ENCODE assay signal across 8 mouse cellular contexts in the genomic region with DNA sequence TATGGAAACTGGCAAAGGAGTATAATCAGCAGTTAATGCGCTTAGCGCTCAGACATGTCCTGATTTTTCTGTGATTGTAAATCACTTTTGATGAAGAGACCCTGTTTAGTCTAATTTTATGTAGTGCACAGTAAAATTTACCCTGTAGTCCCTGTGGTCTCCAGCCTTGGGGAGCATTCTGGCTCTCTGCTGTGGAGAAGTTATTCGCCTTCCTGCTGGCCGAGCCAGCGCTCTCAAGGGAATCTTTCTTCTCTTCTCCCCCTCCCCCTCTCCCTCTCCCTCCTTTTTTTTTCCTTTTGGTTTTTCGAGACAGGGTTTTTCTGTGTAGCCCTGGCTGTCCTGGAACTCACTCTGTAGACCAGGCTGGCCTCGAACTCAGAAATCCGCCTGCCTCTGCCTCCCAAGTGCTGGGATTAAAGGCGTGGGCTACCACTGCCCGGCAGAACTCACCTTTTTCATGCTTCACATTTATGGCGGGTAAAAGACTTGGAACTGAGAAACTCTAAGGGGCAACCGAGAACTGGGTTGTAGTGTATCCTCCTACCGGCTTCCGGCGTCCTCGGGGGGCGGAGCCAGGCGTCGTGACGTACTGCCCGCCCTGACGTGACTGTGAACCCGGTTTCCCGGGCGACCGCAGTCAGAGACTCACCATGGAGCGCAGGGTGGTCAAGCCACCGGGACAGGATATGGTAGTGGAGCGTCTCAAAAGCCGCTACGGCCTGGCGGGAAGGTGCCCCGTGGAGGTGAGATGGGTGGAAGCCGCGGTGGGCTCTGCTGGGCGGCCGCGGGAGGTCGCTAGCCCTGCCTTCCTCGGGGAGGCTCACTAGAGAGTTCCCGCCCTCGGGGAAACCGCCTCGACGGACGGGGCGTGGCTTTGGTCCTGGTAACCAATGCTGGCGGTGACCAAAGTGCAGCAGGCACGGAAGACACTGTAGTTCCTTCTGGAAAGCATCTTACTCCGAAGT. TPM values are rescaled to one million over a fixed set of nuclear protein-coding genes. Genes with fewer than 3 reads are reported as not detected.
DNase-seq lines count a peak whose midpoint lies in the region; ATAC-seq and TF ChIP-seq lines count a peak whose summit lies in the region.

A gene (plus strand): TSS at position 629 of the 965 bp plus-strand sequence.

- H3K4me2 ChIP-seq in forebrain, embryonic 15.5 days (replicated peaks): peak within 1 kb of the TSS; percentile 57

- H3K36me3 ChIP-seq in forebrain, embryonic 15.5 days: peaks cover 22% of the 10 kb centered on the region

- intact Hi-C loops in heart, postnatal 25 days (cut with DNase I): loop anchor here (5.0 kb wide), 1 partner anchor 50 kb away; a partner anchor contains a TSS

- H3K27me3 ChIP-seq in forebrain, embryonic 15.5 days: no peaks in the 10 kb centered on the region

- H3K27ac ChIP-seq in forebrain, embryonic 15.5 days (replicated peaks): peak within 1 kb of the TSS; percentile 79

- ATAC-seq in forebrain, embryonic 15.5 days (replicated peaks): peak; percentile 99
- peak; percentile 95 for ATAC-seq in neutrophil, adult 5-6 weeks (ENCODE audit: extremely low read depth, insufficient number of reproducible peaks, low FRiP score, poor library complexity, severe bottlenecking)

- TF ChIP-seq POLR2A in lung, adult 2 months (IDR thresholded peaks at IDR 0.05; ENCODE audit: borderline replicate concordance, extremely low read depth, low read depth, low read length): no peak; the same call in 1 of the 2 replicates

- H3K9ac ChIP-seq in forebrain, embryonic 15.5 days (replicated peaks): peak within 1 kb of the TSS; percentile 50

- TF ChIP-seq CTCF in lung, adult 2 months (IDR thresholded peaks at IDR 0.05; ENCODE audit: insufficient read depth, low read length): no peak

- peak; percentile 89 for DNase-seq in ES-CJ7 (ENCODE audit: low read depth, low spot score)
- DNase-seq in cerebellum, adult 11 months: peak; percentile 75
- DNase-seq in heart, postnatal 25 days (ENCODE audit: low spot score): peak; percentile 87
- peak; percentile 88 to 94 for DNase-seq in layer of hippocampus, adult 18-20 months (ENCODE audit: low spot score in 2 of 2)
- peak; percentile 97 for DNase-seq in lung, adult 2 months
- DNase-seq in thymus, adult 18-20 months: peak; percentile 89 to 91

- H3K9me3 ChIP-seq in forebrain, embryonic 15.5 days: no peaks in the 10 kb centered on the region

- 1% methylated on average over 50 of the region's 50 CpGs for WGBS in forebrain, embryonic 15.5 days
- WGBS in lung, adult 2 months: 1% methylated on average over 50 of the region's 50 CpGs

- H3K4me3 ChIP-seq in forebrain, embryonic 15.5 days: peak within 1 kb of the TSS; percentile 58
- peak within 1 kb of the TSS; percentile 99 for H3K4me3 ChIP-seq in lung, adult 2 months (replicated peaks; ENCODE audit: extremely low read depth, low read depth, low read length)

- peaks cover 16% of the 10 kb centered on the region for H3K4me1 ChIP-seq in forebrain, embryonic 15.5 days
- H3K4me1 ChIP-seq in lung, adult 2 months (ENCODE audit: control insufficient read depth, insufficient read depth, low read length): peaks cover 2% of the 10 kb centered on the region; the same call in 1 of the 2 replicates

RNA-seq across cellular contexts. Expression of the gene that starts here (rescaled TPM):
- 11.3 and 12.1 TPM in 2 replicates for polyA plus RNA-seq in forebrain, embryonic 15.5 days (2015; fragmentation: Nextera tagmentation; extraction: Ambion mirVana)
- under 1 TPM; 0.50 to 0.75 TPM for total RNA-seq in heart, postnatal 25 days (2021)
- 1 to 10 TPM; 3.2 to 3.8 TPM for total RNA-seq in layer of hippocampus, adult 18-20 months (2021)
- 0.38 and 0.66 TPM in 2 replicates for polyA plus RNA-seq in lung, adult 2 months (2012; rRNA removed)
- 2.9 and 3.5 TPM in 2 replicates for total RNA-seq in neutrophil, adult 5-6 weeks (2017)

Comparison
In these comparisons a context has a peak if more than half of its experiments do, and no peak if none do; other contexts are left out.
1. Peak in every context shown above with its lines: DNase-seq, ATAC-seq, H3K4me3 ChIP-seq and H3K27ac ChIP-seq.
2. Peak in DNase-seq in heart, postnatal 25 days; RNA of the gene not detected or under 1 TPM.
3. Peak in DNase-seq and H3K4me3 ChIP-seq in lung, adult 2 months; RNA of the gene not detected or under 1 TPM.